Mouse (Mus musculus) yolk sac, embryonic 10.5 days (tissue): ENCODE results near the gene Nin.

ENCODE experiments used
- DNase-seq: peaks from one replicate; pipeline ENCODE4 v3.0.0-alpha.2; 2017; ENCODE audit warnings: low spot score

The Nin gene

DNA sequence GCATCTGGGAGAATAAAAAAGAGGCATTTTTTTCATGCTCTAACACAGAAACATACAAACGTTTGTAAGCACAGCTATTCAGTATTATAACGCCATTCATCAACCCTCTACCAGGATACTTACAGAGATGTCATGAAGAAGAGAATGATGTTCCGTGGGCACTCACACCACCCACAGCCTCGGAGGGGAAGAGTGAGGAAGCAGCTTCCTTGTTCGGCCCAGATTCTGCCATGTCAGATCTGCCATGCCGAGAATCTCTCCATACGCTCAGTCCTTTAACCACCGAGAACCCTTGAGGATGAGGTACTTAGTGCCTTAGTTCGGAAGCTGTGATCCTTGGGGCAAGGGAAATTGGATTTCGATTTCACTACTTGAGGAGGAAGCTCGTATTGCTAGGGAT is at the start of gene Nin:
Gene Nin, minus strand, starts transcription at position 367 of the 400 bp plus-strand sequence.
- no peak for DNase-seq

DNA sequence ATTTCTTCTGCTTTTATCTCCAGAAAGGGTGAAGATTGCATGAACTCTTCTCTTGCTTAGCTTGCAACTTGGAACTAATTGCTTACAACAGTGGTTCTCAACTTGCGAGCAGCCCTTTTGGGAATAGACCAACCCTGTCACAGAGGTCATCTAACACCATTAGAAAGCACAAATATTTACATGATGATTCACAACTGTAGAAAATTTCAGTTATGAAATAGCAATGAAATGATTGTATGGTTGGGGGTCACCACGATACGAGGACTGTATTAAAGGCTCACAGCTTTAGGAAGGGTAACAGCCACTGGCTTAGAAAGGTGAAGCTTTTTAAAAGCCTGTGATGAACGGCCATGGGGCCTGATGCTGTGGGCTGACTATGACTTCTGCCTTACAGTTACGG is 47.5 kb upstream of the Nin start:
- no peak for DNase-seq

DNA sequence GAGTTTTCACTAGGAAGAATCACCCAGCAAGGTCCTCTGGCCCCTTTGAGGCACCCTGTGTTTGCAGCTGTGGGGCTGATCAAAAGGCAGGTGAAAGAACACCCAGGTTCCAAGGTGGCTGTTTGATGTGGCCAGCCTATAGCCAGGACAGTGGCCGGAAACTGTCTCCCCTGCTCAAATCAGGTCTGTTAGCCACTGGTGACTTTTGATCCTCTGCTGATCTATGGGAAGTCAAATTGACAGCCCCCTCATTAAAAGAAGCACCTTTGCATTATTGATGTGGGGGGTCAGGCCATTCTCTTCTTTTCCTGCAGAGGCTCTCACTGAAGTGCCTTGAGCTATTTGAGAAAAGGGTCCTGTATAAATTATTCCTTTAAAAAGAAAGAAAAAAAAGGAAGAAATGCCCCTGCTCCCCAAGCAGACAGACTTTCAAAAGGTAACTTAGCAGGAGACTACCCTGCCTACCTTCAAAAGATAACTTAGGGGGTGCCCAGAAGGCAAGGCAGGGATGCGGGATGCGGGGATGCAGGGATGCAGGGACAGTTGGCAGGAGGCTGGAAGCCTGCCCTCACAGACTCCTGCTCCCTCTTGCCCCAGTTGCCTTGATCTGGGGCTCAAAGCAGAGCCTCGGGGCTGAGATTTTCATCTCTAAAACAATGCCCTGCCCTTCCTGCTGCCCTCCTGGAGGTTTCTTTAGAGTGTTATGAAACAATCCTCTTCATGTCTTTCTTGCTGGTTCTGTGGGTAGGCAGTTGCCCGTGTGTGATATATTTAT is 44.0 kb upstream of the Nin start:
- DNase-seq: no peak

DNA sequence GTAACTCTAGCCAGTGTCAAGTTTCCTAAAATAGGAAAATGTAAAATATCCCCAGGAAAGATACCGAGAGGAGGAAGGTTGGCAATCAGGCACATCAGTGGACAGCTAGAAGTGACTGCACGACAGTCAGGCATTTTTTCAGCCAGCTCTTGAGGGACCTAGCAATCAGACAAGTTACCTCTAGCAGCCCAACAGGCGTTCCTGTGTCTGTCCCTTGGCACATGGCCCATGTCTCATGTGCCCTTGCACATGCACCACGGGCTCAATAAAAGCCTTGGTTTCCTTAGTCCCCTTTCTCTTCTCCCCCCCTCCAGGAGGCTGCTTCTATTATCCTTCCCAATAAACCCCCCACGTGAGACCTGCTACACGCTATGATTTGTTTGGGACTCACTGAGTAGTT is 42.7 kb upstream of the Nin start:
- DNase-seq: no peak

DNA sequence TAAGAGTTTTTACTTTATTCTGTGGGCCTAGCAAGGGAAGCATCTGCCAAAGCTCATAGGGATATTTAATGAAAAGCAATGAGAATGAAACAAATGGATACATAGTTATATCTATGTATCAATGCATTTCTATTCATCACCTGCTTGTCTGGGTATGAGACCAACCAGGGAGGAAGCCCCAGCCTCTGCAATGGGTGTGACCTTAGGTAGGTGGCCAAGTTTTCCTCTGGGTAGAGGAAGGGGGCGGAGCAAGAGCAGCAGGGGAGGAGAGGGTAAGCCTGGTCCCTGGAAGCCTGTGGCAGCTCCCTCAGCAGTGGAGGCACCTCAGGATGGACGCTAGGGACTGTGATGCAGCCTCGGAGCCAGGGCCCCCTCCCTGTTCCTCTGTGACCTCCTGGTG is 40.3 kb upstream of the Nin start, which contains the start of gene Abhd12b:
Gene Abhd12b, plus strand, starts transcription at position 301 of the 400 bp plus-strand sequence.
- DNase-seq: no peak

DNA sequence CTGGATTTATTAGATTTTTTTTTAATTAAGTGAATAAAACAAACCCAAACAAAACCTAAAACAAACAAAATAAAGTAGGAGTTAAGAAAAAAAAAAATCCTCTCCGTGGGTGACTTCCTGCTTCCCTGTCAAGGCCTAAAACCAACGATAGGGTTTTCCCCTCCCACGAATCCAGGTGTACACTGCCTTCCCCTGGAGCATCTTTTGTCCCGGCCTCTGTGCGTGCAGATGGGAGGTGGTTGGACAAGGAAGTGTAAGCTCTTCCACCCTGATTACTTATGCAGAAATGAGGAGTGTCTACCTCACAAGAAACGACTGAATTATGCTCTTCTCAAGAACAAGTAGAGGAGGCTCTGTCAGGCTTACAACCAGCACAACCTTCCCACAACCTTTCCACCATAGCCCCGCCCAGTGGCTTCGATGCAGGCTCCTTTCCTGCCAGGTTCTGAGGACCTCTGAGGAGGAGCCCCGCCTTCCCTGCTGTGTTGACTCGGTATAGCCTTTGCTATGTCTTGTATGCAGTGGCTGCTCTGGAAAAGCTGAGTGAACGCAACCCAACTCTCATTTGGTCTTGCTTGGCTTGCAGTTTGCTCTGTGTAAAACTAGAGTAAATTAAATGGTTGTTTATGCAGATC is 35.2 kb upstream of the Nin start:
- no peak for DNase-seq

DNA sequence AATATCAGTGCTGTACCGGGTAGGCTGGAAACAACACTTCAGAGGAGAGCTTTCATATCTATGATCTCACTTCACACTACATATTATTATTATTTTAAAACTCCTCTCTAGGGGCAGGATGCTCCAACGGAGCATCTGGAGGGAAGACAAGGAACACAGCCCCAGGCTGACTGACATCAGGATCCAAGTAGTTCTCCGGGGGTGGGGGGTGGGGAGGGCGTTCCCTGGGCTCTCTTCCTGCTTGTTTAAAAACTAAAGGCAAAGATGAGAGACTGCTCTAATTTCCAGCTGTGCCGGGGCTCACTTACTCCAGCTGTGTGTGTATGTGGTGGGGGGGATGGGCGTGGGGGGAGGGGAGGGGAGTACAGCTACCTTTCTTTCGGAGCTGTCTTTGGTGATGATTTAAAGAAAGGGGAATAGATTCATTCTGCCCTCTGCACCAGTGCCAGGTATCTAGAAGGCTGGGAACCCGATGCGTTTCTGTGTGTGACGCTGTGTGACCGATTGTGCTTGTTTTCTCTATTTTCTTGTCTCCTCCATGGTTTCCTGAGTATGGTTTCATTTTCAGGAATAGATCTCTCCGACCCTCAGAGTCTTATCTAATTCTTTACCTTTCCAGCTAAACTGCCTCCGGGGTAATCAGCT is 34.6 kb upstream of the Nin start:
- peak; percentile 15 for DNase-seq

DNA sequence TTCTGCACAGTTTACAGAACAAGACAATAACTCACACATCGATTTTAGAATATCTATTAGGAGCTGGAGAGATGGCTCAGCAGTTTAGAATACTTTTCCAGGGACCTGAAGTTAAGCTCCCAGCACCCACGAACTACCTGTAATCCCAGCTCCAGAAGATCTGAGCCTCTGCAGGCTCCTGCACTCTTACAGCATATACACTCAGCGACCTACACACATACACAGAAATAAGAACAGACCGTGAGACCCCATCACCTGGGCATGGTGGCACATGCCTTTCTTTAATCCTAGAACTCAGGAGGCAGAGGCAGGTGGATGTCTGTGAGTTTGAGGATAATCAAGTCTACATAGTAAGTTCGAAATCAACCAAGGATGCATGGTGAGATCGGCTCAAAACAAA is 32.1 kb upstream of the Nin start:
- DNase-seq: no peak

DNA sequence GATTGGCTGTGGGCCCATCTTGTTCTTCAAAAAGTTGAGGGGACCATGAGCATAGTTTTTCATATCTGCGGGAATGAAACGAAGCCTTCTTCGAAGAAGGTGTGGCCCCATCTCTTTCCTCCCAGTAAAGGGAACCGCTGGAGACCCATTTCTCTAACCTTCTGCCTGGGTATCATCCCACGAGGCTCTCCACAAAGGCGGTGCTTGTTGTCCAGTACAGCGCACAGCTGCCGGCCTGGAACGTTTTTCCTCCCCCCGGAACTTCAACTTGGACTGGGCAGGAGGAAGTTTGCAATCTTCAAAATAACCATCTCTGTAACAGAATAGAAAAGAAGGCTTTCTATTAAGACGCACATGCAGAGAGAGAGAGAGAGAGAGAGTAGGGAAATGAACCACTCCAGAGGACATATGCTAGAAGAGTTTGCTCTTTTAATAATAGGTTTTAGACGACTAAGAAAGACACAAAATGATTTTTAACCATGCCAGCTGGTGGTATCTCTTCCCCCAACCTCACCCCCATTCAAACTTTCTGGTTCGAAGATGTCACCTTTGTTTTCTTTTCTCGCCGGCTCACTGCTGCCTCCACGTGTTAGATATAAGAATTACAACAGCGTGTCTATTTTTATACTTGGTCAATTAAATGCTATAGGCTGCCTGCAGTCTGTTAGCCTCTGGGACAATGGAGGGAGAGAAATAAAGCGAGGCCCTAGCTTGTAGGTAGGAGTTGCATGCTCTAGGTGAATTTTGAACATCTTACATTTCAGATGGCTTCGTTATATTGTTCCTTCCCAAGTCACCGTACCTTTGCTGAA is 31.3 kb upstream of the Nin start:
- DNase-seq: peak; percentile 14

DNA sequence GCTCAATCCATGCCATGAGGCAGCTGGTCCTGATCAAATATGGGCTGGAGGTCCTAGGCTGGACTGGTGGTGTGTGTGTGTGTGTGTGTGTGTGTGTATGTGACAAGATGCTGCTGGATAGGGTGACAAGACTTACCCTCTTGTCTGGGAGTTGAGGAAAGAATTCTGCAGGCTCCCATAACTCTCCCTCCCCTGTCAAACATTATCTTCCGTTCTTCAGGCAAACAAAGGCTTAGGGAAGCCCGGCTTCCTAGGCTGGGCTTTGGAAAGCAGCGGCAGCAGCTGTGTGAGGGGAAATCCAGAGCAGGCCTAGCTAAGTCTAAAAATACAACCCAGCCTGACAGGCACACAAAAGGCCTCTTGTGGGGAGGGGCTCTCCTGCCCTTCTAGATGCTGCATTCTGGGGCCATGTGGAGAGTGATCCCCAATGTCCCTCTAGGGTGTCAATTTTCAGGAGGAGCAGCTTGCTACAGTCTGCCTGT is 30.6 kb upstream of the Nin start:
- peak; percentile 30 for DNase-seq

DNA sequence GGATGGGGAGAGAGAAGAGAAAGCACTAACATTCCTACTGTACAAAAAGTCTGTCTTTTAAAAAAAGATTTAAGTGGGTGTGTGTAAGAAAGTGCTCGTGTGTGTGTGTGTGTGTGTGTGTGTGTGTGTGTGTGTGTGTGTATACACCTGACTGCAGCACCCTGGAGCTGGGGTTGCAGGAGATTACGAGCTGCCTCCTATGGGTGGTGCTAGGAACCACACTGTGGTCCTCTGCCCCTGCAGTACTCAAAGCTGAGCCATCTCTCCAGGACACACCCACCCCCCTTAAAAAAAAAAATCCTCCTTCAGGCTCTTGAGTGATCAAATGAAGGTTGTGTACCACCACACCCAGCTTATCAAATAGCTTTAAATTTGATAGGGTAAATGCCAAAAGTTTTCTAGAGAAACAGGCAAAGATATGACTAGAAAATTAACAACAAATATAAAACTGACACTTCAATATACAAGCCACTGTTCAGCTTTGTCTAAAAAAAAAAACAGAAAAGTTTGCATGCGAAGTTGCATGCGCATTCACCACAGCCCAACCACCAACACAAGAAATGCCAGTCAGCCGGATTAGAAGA is 27.6 kb upstream of the Nin start:
- DNase-seq: no peak

DNA sequence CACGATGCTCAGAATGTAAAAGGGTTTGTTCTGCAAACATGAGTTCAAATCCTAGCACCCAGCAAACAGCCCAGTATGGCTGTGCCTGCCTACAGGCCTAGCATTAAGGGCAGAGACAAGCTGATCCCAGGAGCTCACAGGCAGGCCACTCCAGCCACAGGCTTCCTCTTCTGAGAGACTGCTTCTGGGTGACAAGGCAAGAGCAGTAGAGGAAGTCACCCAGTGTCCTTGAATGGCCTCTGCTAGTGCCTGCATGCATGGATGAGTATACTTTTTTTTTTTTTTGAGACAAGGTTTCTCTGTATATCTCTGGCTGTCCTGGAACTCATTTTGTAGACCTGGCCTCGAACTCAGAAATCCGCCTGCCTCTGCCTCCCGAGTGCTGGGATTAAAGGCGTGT is 27.0 kb upstream of the Nin start:
- no peak for DNase-seq

DNA sequence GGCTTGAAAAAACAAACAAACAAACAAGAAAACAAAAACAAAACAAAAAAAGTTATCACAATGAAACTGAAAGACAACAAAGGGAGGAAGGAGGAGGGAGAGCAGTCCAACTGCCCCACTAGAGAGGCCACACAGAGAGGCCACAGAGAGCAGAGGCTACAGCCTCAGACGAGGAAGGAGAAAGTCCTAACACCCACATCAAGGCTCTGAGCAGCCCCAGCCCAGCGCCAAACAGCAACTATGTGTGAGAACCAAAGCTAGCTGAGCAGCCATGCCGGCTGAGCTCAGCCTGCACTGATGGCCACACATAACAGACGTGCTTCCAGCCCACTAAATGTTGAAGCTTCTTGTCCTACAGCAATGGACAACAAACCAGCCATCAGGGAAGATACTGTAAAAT is 26.4 kb upstream of the Nin start:
- no peak for DNase-seq

DNA sequence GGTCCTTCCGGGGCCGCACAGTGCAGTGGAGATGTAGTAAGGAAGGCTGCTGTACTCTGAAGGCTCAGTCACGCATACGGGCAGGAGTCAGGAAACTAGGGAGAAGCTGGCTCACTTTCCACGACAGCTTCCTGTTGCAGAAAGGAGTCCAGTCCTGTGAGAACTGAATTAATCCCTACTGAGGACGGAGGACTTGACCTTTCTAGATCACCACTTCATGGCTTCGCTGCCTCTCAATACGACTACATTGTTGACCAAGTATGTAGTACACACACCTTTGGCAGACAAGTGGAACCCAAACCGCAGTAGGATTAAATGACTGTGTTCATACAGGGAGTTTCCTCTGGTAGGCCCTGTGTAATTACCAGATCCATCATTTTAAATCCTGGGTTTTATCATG is 24.1 kb upstream of the Nin start:
- no peak for DNase-seq

DNA sequence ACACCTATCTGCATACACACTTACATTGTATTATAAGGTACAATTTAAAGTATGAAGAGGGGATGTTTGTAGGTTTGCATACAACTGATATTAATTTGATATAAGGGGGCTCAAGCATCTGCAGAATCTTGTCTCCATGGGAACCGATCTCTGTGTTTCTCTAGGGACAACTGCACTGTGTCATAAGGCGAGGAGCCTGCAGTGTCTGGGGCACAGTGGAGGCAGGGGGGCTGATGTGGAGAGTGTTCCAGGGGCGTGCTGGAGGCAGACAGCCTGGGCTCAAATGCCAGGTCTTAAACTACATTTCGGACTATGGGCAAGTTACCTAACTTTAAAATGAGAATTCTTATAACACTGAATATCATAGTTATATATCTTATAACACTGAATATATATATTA is 23.6 kb upstream of the Nin start:
- no peak for DNase-seq

DNA sequence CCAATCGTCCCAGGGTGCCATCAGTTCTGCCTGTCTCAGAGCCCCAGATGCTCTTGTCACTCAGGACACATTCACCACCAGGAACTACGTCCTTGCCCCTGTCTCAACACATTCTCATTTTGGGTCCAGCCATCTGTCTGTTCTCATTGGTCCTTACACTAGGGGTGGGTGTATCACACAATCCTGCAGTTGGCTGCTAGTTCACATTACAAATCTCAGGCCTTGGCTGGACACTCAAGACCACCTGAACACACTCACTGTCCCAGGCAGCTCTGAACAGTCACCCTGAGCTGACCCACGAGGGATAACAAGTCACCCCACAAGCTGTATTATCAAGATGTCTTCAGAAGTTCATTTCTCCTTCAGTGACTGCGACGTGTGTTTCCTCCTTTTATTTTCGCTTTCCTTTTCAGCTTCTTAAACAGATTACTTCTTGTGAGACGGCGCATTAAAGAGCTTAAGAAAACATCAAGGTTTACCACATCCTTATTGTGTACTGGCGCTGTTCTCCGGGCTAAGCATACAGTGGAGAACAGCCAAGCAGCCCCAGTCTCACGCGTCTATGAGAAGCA is 22.8 kb upstream of the Nin start:
- DNase-seq: no peak

DNA sequence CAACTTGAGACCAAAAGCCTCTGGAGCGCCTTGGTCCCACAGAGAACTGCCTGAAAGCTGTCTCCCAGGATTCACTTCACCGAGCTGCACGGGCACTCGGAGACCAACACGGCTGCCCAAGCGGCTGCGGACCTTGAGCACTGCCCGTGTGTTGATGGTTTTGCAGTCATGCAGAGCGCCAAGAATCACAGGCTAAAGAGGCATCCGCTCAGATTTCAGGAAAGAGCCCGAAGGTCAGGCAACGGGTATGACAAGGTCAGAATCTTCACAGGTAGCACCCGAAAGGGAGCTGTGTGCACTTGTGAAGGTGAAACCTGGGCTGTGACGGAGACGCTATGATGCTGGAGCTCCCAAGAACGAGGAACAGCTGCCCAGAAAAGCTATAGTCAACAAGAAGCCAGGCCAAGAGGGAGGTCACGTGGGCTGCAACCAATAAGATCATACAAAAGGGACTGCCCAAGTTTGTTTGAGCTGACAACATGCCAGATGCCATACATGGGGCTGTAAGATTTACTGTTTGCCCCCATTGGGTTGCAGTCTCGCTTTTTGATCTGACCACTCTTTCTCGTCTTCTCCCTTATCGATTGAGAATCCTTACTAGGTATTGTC is 21.2 kb upstream of the Nin start:
- no peak for DNase-seq

DNA sequence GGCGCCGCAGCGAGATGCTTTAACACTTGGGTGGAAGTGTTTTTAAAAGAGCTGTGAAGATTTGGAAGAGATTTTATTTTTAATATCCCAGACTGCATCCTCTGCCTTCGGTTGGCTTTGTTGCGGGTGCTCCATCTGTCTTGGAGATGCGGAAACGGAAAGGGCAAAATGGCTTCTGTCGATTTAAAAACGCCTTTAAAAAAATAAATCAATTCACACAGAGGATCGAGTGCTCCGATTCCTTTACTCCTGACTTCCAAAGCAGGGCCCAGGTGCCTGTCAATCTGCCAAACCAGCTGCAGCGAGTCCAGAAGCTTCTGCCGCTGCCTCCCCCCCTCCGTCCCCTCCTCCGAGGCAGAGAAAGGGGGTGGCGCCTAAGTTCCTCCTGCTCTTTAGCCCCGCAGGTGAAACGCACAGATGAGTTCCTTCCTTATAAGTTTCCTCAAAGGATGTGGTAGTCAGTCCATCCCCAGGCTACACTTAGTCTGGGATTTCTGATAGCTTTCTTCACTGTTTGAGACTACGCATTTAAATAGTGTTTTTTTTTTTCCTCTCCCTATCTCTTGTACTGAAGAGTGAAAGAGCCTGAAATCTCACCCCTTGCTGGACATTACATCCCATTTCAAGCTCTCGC is 17.6 kb upstream of the Nin start:
- DNase-seq: no peak

DNA sequence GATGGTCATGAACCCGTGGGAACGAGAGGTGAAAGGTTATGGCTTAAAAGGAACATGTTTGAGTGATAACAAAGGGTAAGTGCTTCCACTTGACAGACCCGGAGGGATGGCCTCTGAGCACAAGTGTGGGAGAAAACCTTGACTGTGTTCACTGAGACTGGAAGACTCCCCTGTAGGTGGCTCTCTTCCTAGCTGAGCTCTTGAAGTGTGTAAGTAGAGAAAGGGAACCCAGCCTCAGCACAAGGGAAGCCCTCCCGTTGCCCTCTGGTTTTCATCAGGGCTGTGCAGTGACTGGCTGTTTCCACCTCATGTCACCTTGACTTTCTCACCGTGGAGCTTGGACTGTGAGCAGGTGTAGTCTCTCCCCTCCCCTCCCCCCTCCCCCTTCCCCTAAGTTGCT is 15.6 kb upstream of the Nin start:
- DNase-seq: no peak

DNA sequence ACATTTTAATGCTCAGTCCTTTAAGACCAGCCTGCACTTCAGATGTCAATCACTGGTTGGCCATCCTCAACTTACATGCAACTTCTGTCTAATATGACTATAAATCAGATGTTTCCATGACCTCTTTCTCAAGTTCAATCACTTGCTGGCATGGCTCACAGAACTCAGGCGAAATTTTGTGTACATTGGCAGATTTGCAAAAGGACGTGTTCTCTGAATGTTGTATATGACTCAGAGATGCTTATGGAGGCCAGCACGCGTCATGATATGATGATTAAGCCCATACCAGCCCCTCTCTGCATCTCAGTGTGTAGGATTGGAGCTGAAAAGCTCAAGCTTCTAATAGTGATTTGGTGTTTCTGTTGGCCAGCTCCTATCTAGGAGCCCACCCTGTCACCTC is 13.1 kb upstream of the Nin start:
- no peak for DNase-seq

DNA sequence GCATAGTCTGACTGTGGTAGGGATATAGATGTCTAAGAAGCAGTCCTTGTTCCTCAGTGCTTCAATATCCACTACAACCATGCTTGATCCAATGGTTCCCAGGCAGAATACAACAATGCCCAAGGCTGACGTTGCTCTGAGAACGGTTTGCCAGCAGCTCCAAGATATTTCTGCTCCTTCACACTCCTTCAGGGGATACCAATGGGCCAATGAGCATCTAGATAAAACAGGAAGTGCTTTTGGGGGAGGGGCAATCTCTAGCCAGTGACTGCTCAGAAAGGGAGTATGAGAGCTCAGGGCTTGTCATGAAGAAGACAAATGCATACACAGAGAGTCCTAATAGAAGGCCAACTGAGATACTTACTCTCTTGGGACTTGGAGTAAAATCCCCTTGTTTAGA is 6.0 kb upstream of the Nin start:
- DNase-seq: no peak
